Mouse (Mus musculus): Measurements from ENCODE around the gene Smarcal1. TPM values are rescaled to one million over a fixed set of nuclear protein-coding genes. Genes with fewer than 3 reads are reported as not detected.
A peak's percentile ranks its signal among the peaks of the same experiment; 100 is the strongest.

Smarcal1 gene
- total RNA-seq, 4 experiments from 2014 or later = 59.2 to 75.5 (median 64.6) TPM

DNA sequence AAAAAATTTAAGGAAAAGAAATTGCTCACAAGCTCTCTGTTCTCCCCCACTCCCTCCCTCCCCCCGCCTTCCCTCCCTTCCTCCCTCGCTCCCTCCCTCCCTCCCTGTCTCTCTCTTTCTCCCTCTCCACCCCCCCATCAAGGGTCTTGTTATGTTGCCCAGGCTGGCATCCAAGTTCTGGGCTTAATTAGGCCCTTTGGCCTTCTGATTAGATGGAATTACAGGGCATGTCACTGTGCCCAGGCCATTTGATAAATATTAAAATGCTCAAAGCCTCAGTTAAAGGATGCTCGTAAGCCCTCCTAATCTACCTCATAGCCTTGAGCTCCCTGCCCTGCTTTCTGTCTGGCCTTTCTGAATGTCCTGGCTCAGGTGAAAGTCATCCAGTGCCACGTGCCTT lies 7.6 kb downstream of the Smarcal1 start:
- DNase-seq = no peak

- no peak for DNase-seq
Observed at GRCm38 (mm10) chr1:72592350-72592749, 9.3 kb downstream of the Smarcal1 start.

DNA sequence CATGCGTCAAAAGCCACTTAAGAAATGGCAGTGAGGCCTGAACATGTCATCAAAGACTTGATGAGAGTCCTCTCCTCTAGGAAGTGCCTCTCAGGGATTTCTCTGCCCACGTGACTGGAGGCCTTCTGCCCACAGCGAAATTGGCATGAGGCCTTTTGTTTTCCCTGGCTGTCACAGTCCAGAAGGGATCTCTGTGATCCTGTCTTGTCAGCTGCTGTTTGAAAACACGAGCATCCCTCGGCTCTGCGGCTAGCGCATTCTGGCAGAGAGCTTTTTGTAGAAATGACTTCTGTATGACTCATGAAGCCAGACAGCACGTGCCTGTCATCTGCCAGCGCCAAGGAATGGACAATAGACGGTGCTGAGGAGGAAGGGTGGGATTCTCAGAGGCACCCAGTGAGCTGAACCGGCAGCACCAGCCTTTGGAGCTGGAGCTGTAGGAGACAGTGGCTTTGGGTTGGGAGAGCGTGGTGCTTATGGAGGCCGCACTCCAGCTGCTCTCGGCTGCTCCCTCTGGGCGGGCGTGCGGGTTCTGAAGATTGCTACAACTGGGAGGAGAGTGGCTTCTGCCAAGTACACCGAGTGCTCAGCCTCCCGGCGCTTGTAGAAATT lies 10.4 kb downstream of the Smarcal1 start:
- peak; percentile 83 for DNase-seq

DNA sequence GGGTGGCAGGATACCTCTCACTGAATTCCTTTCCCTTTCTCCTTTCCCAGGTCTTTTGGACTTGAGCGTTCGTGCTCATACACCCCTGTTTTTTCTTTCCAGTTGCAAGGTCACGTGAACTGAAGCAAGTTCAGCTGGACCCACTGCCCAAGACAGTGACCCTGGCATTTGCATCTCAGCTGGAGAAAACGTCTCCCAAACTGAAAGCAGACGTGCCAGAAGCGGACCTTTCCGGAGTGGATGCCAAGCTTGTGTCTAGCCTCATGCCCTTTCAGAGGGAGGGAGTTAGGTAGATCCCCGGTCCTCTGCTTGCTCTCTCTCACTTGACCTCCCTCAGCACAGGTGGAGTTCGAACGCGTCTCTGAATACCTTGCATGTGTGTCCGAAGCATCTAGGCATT lies 12.6 kb downstream of the Smarcal1 start:
- peak; percentile 77 for DNase-seq

DNA sequence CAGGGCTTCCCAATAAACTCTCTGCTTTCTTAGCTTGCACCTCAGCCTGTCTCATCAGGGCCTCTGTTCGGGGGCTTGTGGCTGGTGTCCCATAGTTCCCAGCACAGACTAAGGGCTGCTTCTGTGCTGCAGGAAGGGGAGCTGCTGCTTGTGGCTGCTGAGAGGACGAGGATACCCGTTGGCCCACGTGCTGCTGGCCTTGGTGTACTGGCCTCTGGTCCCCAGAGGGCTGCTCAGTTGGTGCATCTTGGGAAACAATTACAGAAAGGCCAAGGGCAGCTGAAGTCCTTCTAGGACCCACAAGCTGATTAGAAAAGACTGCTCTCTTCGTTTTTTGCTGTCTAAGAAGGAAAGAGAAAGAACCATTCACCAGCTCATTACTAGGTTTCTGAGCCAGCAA lies 13.2 kb downstream of the Smarcal1 start:
- DNase-seq = peak; percentile 80

GRCm38 (mm10) chr1:72599146-72600101 lies 16.4 kb downstream of the Smarcal1 start:
- peak; percentile 83 for DNase-seq

DNA sequence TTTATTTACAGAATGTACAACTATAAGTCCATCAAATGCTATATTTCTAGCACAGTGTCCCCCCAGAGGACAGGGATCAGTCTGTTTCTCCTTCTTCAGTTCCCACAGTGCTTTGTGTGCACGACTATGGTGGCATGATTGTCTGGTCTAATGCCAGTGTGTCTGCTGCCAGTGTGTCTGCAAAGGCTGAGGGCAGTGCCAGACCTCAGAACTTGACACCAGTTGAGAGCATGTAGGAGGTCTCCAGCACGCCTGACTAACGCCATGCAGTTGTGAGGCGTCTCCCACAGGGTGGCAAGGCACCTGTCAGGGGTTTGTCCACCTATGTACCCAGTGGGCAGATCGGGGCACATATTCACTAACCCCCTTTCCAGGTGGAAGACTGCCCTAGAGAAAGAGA lies 17.7 kb downstream of the Smarcal1 start:
- DNase-seq = no peak

- DNase-seq = no peak
Observed at GRCm38 (mm10) chr1:72601233-72601632, 18.2 kb downstream of the Smarcal1 start.

DNA sequence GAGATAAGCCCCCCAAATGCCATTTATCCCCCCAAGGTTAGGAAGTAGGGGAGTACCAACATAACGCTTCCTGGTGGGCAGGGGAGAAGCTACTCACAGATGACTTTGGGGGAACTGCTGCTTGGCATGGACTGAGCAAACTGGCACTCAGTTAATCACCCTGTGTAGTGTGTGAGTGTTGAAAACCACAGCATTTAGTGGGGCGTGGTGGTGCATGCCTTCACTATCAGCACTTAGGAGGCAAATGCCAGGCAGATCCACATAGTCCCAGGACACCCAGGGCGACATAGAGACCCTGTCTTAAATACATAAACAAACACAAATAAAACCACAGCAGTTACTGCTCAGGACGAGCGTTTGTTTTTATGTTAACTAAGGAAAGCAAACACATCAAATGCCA lies 19.1 kb downstream of the Smarcal1 start:
- no peak for DNase-seq

- DNase-seq = no peak
Observed at GRCm38 (mm10) chr1:72602803-72603202, 19.8 kb downstream of the Smarcal1 start.

GRCm38 (mm10) chr1:72606186-72606673 lies 23.2 kb downstream of the Smarcal1 start:
- no peak for DNase-seq

DNA sequence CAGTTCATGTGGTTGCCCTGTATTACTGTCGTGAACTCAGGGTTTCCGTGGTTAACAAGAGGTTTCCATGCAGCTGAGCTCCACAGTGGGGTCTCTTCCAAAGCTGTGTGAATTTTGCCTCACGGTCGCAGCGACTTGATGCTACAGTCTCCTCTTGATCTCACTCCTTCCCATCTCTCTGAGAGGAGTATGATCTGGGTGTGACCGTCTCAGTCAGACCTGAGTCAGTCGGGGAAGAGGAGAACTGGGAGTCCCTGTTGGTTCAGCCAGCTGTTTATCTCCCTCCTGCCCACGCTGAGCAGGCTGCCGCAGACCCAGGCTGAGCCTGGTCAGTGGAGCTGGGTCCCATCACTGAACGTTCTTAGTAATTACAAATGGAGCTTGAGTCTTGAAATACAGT lies 26.1 kb downstream of the Smarcal1 start:
- no peak for DNase-seq

DNA sequence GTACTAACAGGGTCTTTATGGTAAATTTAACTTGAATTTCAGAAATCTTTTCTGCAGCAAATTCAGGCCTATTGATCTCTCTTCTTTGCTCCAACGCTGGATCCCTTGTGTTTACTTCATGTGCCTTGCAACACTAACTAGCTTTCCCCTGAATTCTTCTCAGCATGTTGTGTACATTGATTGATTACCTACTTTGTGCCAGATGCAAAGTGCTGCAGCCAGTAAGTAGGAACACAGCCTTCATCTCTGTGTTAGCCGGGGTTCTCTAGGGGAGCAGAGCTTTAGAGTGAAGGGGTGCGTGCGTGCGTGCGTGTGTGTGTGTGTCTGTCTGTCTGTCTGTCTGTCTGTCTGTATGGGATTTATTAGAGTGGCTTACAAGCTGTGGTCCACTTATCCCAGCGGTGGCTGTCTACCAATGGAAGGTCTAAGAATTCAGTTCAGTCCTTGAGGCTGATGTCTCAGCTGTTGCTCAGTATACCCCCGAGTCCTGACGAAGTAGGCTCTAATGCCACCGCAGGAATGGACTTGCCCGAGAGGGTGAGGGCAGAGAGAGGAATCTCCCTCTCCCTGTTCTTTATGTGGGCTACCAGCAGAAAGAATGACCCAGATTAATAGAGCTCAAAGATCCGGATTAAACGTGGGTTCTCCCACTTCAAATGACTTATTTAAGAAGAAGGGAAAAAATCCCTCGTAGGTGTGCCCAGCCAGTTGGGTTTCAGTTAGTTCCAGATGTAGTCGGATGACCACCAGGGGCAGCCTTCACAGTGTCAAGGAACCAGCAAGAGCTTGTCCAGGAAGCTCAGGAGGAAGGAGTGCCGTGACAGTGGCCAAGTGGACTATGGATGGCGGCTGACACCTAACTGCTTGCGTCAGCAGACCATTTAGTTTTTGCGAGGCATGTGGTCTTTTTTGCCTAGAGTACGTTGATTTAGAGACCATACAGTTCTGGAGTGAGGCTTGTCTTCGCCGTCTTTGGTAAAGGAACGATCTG lies 27.1 kb downstream of the Smarcal1 start:
- no peak for DNase-seq

DNA sequence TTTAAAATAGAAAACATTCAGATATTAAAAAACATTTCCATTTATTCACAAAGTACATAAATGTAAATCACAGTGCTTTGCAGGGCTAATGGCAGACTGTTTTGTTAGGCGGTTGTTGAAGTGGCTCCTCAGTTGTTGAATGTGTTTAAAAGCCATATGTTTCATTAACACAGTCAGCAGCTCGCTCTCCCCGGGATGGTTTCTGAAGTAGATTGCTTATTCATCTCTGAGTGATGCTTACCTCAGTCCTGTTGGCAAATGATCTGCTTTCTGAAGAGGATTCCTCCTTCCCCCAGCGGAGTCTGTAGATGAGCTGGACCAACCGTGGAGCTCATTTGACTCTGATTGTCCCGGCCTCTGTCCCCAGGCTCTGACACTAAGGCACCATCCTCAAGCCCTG lies 29.1 kb downstream of the Smarcal1 start:
- DNase-seq = no peak

DNA sequence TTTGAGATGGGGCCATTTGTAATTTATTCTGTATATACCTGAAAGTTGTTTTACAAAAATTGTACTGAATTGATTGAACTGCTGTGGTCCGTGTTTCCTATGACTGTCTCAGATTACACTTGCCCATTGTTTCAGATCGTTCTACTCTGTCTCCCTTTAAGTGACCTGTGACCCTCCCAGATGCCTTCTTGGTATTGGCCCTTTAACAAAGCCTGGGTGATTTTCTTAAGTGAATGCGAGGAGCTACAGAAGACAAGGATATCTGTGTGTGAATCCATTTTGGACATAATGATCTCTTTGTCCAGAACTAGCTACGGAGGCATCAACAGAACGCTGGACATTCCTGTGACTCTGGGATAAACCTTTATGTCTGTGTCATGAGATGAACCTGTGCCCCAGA lies 52.2 kb downstream of the Smarcal1 start:
- no peak for DNase-seq

DNA sequence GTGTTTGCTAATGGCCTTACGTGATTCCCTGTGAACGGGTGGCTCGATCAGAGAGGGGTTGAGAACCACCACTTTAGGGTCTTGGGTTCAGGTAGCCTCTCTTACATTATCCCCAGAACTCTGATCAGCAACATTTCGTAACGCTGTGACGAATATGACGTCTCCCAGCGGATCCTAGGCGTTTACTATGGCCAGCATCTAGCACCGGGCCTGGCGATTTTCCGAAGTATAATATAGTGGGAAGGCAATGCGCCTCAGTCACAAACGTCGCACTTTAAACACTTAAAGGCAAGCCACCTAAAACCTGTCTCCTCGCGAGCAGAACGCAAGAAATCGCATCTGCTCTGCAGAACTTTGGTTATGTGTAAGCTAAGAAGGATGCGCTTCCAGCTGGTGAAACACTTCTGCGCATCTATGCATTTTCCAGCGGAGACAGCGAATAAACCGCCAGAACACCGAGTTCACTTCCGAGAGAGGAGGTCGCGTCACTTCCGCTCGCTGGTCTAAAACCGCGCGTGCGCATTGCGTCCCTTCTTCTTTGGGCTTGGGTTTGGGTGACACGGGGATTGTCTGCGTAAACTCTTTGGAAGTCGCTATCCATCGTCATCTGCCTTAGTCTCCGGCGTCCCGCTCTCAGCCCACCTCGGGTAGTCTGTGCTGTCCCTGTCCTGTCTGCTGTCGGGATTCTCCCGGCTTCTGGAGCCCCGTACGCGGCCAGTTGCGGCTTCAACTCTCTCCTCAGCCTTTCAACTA lies 57.8 kb downstream of the Smarcal1 start:
- DNase-seq = no peak

DNA sequence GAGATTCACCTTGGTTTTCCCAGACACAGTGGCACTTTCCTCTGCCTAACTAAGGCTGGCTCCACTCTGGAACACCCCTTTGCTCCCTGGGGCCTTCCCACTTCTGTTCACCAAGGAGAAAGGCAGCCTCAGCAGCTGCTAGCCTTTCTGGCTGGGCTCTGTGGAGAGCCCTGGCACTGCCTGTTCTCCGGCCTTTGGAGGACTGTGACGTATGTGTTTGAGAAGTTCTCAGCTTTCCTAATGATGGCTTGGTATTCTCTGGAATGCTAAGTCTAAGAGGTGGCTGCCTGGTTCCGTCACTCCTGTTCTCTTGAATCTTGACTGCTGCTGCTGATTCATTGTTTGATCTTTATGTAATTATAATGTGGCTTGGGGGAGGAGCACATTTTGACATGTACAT lies 90.0 kb downstream of the Smarcal1 start:
- DNase-seq = no peak

Data from adrenal gland, adult 8-10 months (tissue).